Mouse (Mus musculus) lung, postnatal 25 days (tissue): ENCODE data around the gene Smagp.
"Not testable (repeated sequence)": the region's sequence is repeated elsewhere in the genome, so short reads cannot be mapped to it uniquely, and the experiment has no call there.

ENCODE experiments used
- DNase-seq: peaks from one replicate; pipeline ENCODE4 v3.0.0; 2022; ENCODE audit warnings: low spot score

Gene Smagp

GRCm38 (mm10) chr15:100627287-100627686, 9.5 kb downstream of the Smagp start:
- DNase-seq, result no peak

GRCm38 (mm10) chr15:100624435-100624834, 12.3 kb downstream of the Smagp start:
- DNase-seq, result no peak

DNA sequence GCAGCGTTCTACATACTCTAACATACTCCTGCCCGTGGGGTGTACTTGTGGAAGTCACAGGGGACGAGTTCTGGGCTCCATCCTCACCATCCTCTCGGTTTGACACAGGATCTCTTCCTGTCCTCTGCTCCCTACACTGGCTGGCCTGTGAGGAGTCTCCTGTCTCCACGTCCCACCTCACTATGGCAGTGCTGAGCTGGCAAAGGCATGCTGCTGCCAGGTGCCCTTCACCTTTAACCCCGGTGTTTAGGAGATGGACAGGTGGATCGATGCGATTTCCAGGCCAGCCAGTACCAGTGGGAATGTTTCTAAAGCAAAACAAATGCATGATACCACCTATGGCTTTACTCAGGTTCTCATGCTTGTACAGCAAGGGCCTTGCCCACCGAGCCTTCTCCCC, 13.0 kb downstream of the Smagp start:
- no peak for DNase-seq

DNA sequence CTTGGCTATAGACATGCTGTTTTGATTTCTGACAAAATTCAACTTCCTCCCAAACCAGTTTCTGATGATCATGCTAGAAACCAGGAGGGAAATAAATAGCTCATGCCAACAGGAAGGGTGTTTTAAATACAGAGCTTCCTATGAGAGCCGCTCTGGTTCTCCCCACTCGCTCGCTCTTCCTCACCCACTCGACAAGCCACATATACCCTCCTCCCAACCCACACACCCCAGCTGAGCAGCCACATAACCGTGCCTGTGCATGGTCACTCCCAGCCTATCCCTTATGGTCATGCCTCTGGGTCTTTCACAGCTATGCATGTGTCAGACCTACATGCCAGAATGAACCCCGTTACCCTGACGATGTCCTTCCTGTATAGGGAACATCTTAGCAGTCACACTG, 14.6 kb downstream of the Smagp start:
- DNase-seq, result peak; percentile 52

DNA sequence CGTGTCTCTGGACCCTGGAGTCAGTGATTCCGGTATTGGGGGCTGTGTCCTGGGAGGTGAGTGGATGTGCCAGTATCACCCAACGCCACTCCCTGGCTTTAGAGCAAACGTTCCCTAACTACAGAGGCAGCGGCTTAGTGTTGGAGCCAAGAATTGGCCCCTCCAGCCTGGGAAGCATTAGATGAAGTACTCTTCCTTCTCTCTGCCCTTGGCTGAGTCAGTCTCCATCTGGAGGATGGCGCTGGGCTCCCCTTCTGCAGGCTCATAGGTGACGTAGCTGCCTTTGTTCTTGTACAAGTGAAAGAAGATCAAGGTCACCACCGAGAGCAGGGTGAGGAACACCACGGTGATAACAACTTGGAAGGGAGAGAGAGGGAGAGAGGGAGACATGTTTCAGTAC, 15.1 kb downstream of the Smagp start:
- DNase-seq, result peak; percentile 29

GRCm38 (mm10) chr15:100619200-100619599, 17.5 kb downstream of the Smagp start:
- DNase-seq, result no peak

- DNase-seq, result no peak
These were observed 20.5 kb downstream of the Smagp start for GRCm38 (mm10) chr15:100616221-100616620.

DNA sequence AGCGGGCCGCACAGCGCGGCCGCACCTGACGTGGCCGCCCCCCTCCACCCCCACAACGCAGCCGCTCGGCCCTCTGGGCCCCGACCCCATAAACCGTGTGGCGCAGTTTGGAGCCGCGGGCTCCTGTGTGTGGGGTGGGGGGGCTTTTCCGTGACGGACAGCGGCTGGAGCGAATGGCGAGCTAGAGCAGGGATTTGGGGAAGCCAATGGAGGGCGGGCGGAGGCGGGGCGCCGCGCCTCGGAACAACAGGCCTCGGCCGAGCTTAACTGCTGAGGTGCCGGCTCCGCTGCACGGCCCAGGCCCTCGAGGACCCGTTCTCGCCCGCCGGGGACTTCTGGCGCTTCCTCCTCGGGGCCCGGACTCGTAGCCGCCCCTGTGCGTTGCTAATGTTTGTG, 20.9 kb downstream of the Smagp start:
- DNase-seq, result peak; percentile 86

DNA sequence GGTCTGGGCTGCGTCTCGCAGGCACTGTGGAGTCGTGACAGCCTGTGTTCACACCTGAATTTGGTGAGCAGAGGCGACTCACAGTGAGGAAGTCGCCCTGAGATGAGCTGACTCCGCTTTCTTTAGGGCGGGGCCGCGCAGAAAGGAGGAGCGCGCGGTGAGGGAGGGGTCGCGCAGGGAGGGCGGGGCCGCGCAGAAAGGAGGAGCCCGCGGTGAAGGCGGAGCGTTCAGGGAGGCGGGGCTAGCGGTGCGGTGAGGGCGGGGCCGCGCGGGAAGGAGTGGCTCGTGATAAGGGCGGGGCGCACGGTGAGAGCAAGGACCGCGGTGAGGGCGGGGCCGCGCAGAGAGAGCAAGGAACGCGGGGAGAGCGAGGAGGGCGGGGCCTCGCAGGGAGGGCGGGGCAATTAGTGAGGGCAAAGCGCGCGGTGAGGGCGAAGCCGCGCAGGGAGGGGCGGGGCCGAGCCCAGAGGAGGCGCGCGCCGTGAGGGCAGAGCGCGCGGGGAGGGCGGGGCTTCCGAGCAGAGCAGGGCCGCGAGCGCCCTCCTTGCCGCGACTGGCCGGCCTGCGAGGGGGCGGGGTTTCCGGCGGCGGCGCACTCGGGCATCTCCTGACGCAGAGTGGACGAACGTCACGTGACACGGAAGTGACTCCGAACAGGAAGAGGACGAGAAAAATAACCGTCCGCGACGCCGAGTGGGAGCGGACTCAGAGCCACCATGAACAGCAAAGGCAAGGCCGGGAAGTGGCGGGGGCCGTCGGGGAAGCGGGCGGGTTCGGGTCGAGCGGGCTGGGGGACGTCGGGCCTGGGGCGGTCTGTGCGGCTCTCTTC, 21.5 kb downstream of the Smagp start, which contains the start of gene Dazap2:
TSS of gene Dazap2 (plus strand) at position 354 of the 829 bp plus-strand sequence.
- peak; percentile 98 for DNase-seq

DNA sequence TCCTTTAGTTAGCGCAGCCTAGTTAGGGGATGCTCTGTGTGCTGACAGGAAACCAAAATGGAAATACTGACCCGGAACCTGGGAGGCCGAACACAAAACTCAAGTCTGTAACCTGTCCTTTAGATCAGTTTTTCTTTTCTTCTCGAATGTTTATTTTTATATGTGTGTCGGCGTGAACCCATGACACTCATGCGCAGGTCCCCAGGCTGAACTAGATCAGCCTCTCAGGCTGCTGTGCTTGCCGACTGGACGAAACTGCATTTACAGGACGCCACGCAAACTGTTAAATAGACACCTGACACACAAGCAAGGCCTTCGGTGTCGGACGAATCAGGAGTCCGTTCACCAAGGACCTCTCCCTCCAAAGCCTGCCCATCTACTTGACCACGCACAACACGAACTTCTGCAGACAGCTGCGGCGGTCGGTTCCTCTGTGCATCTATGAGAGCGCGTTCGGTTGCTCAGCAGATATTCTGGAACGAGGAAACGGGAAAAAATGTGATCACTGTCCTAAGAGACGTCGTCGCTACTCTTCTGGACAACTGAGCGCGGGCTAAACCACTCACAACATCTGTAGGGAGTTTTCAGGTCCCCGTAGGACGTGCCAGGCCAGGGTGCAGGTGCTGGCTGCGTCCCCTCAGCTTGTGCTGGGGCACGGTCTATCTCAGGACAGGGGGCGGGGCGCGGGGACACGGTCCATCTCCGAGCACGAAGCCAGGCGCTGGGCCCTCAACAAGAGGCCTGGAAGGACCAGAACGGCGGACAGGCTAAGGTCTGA, 22.3 kb downstream of the Smagp start:
- DNase-seq, result no peak

- peak; percentile 77 for DNase-seq
These were observed 23.2 kb downstream of the Smagp start for GRCm38 (mm10) chr15:100613584-100613983.

GRCm38 (mm10) chr15:100612432-100612831, 24.3 kb downstream of the Smagp start:
- DNase-seq, result no peak

GRCm38 (mm10) chr15:100611951-100612350, 24.8 kb downstream of the Smagp start:
- DNase-seq, result no peak

GRCm38 (mm10) chr15:100606677-100607076, 30.1 kb downstream of the Smagp start:
- DNase-seq, result not testable (repeated sequence)

DNA sequence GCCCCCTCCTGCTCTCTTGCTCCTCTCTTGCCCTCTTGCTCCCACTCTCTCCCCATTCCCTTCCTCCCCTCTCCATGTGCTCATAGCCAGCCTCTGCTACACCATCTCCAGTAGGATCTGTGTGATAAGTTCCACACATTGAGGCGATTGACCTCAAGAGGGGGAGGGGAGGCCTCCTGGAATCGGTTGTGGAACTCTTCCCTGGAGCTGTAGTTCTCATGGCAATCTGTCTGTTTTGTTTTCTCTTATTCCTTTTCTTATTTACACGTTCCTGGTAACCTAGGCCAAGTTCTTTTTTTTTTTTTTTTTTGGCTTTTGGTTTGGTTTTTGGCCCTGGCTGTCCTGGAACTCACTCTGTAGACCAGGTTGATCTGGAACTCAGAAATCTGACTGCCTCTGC, 35.1 kb downstream of the Smagp start:
- DNase-seq, result no peak

GRCm38 (mm10) chr15:100600696-100601272, 36.0 kb downstream of the Smagp start:
- no peak for DNase-seq

DNA sequence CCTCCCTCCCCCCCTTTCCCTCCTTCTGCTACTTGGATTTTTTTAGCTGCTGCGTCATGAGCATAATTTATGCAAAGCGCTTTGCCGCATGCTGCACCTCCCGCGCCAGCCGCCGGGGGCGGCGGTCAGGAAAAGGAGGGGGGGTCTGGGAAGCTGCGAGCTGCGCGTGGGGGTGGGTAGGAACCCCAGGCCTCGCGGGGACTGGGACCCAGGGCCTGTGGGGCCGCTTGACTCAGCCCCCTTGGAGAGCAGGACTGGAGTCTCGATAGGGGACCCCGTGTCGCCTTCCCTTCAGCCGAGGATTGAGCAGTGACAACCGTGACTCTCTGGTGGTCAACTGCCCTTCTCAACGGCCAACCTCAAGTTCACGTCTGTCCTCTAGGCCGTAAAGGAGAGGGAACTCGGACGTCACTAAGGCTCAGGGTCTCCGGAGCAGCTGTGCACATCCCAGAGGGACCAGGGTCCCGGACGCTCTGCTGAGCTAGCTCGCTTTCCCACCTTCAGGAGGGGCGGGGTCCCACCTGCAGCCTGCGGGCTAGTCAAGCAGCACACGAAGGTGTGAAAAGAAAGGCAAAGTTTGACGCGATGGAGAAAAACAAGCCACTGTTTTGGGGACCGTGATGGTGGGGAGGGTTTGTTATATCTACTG, 36.6 kb downstream of the Smagp start:
- DNase-seq, result peak; percentile 77

- peak; percentile 41 for DNase-seq
These were observed 37.3 kb downstream of the Smagp start, which contains the start of gene Pou6f1 for GRCm38 (mm10) chr15:100599276-100600046. Gene Pou6f1 (minus strand): TSS chr15:100599984.

- peak; percentile 62 for DNase-seq
These were observed 37.9 kb downstream of the Smagp start for GRCm38 (mm10) chr15:100598883-100599275.

- peak; percentile 73 for DNase-seq
These were observed 38.4 kb downstream of the Smagp start for GRCm38 (mm10) chr15:100598287-100598882.

- no peak for DNase-seq
These were observed 43.9 kb downstream of the Smagp start for GRCm38 (mm10) chr15:100592817-100593216.
